Mouse (Mus musculus): ENCODE measurements at regions not wholly inside any gene's neighbourhood (a gene's known extent, or its start where the extent isn't known, plus 50 kb on each side); places are given as distances from the start of the nearest gene placed in this dataset.

GRCm38 (mm10) chr11:44243184-44243583 is 156.7 kb upstream of the Il12b start:
- no peak for ATAC-seq (ENCODE audit: low FRiP score, low TSS enrichment)
- H3K9ac ChIP-seq (ENCODE audit: low read length), result no peak overlapping the region
- no peaks in the 10 kb centered on the region for H3K4me1 ChIP-seq (replicated peaks; ENCODE audit: control insufficient read depth, insufficient read depth)
- WGBS, result 36% methylated on average over 2 of the region's 2 CpGs
- no peak for DNase-seq (ENCODE audit: low spot score)
- H3K4me2 ChIP-seq (replicated peaks; ENCODE audit: low read depth), result no peak overlapping the region
- TF ChIP-seq CTCF (IDR thresholded peaks at IDR 0.05; ENCODE audit: low read depth) (no peak), EP300 (optimal IDR thresholded peaks at IDR 0.05) (no peak)
- H3K36me3 ChIP-seq (ENCODE audit: control insufficient read depth, insufficient read depth, low read length), result no peaks in the 10 kb centered on the region
- H3K4me3 ChIP-seq (ENCODE audit: low read depth, low read length), result no peak overlapping the region
- H3K27me3 ChIP-seq (ENCODE audit: control insufficient read depth, insufficient read depth, low read length), result no peaks in the 10 kb centered on the region
- no peaks in the 10 kb centered on the region for H3K9me3 ChIP-seq (ENCODE audit: control insufficient read depth, low read length)
- H3K27ac ChIP-seq (replicated peaks), result no peak overlapping the region

- ATAC-seq (ENCODE audit: low FRiP score, low TSS enrichment), result no peak
- Histone ChIP-seq H3K27me3 (ENCODE audit: control insufficient read depth, insufficient read depth, low read length) (no peaks in the 10 kb centered on the region), H3K36me3 (ENCODE audit: control insufficient read depth, insufficient read depth, low read length) (no peaks in the 10 kb centered on the region), H3K27ac (replicated peaks) (no peak overlapping the region), H3K9ac (ENCODE audit: low read length) (no peak overlapping the region), H3K4me1 (replicated peaks; ENCODE audit: control insufficient read depth, insufficient read depth) (no peaks in the 10 kb centered on the region), H3K4me2 (replicated peaks; ENCODE audit: low read depth) (no peak overlapping the region), H3K4me3 (ENCODE audit: low read depth, low read length) (no peak overlapping the region), H3K9me3 (ENCODE audit: control insufficient read depth, low read length) (no peaks in the 10 kb centered on the region)
- no peak for DNase-seq (ENCODE audit: low spot score)
- no peak for TF ChIP-seq CTCF (IDR thresholded peaks at IDR 0.05; ENCODE audit: low read depth)
- TF ChIP-seq EP300 (optimal IDR thresholded peaks at IDR 0.05), result no peak
- WGBS, result 93% methylated on average over 5 of the region's 5 CpGs
Observed at GRCm38 (mm10) chr11:44251821-44252220, 148.0 kb upstream of the Il12b start.

- ATAC-seq (ENCODE audit: low FRiP score, low TSS enrichment) (no peak), DNase-seq (ENCODE audit: low spot score) (no peak)
- H3K4me2 ChIP-seq (replicated peaks; ENCODE audit: low read depth), result no peak overlapping the region
- H3K9ac ChIP-seq (ENCODE audit: low read length), result no peak overlapping the region
- no peaks in the 10 kb centered on the region for H3K27me3 ChIP-seq (ENCODE audit: control insufficient read depth, insufficient read depth, low read length)
- H3K4me1 ChIP-seq (replicated peaks; ENCODE audit: control insufficient read depth, insufficient read depth), result no peaks in the 10 kb centered on the region
- H3K4me3 ChIP-seq (ENCODE audit: low read depth, low read length), result no peak overlapping the region
- TF ChIP-seq EP300 (optimal IDR thresholded peaks at IDR 0.05), result no peak
- TF ChIP-seq CTCF (IDR thresholded peaks at IDR 0.05; ENCODE audit: low read depth), result no peak
- no peaks in the 10 kb centered on the region for H3K36me3 ChIP-seq (ENCODE audit: control insufficient read depth, insufficient read depth, low read length)
- H3K27ac ChIP-seq (replicated peaks), result no peak overlapping the region
- 81% methylated on average over 10 of the region's 10 CpGs for WGBS
- H3K9me3 ChIP-seq (ENCODE audit: control insufficient read depth, low read length), result no peaks in the 10 kb centered on the region
Observed at GRCm38 (mm10) chr11:44260376-44261111, 139.3 kb upstream of the Il12b start.

- Histone ChIP-seq H3K4me3 (ENCODE audit: low read depth, low read length) (no peak overlapping the region), H3K4me1 (replicated peaks; ENCODE audit: control insufficient read depth, insufficient read depth) (no peaks in the 10 kb centered on the region), H3K27me3 (ENCODE audit: control insufficient read depth, insufficient read depth, low read length) (no peaks in the 10 kb centered on the region), H3K4me2 (replicated peaks; ENCODE audit: low read depth) (no peak overlapping the region), H3K9ac (ENCODE audit: low read length) (no peak overlapping the region), H3K27ac (replicated peaks) (no peak overlapping the region), H3K9me3 (ENCODE audit: control insufficient read depth, low read length) (no peaks in the 10 kb centered on the region), H3K36me3 (ENCODE audit: control insufficient read depth, insufficient read depth, low read length) (no peaks in the 10 kb centered on the region)
- 77% methylated on average over 8 of the region's 8 CpGs for WGBS
- TF ChIP-seq EP300 (optimal IDR thresholded peaks at IDR 0.05) (no peak), CTCF (IDR thresholded peaks at IDR 0.05; ENCODE audit: low read depth) (no peak)
- no peak for DNase-seq (ENCODE audit: low spot score)
- ATAC-seq (ENCODE audit: low FRiP score, low TSS enrichment), result no peak
Observed at GRCm38 (mm10) chr11:44261657-44262056, 138.2 kb upstream of the Il12b start.

GRCm38 (mm10) chr11:44262571-44262970 is 137.3 kb upstream of the Il12b start:
- no peak overlapping the region for H3K27ac ChIP-seq (replicated peaks)
- no peak overlapping the region for H3K4me2 ChIP-seq (replicated peaks; ENCODE audit: low read depth)
- DNase-seq (ENCODE audit: low spot score) (no peak), ATAC-seq (ENCODE audit: low FRiP score, low TSS enrichment) (no peak)
- no peaks in the 10 kb centered on the region for H3K9me3 ChIP-seq (ENCODE audit: control insufficient read depth, low read length)
- H3K27me3 ChIP-seq (ENCODE audit: control insufficient read depth, insufficient read depth, low read length), result no peaks in the 10 kb centered on the region
- no peaks in the 10 kb centered on the region for H3K4me1 ChIP-seq (replicated peaks; ENCODE audit: control insufficient read depth, insufficient read depth)
- H3K4me3 ChIP-seq (ENCODE audit: low read depth, low read length), result no peak overlapping the region
- WGBS, result 72% methylated on average over 3 of the region's 3 CpGs
- no peaks in the 10 kb centered on the region for H3K36me3 ChIP-seq (ENCODE audit: control insufficient read depth, insufficient read depth, low read length)
- H3K9ac ChIP-seq (ENCODE audit: low read length), result no peak overlapping the region
- TF ChIP-seq CTCF (IDR thresholded peaks at IDR 0.05; ENCODE audit: low read depth) (no peak), EP300 (optimal IDR thresholded peaks at IDR 0.05) (no peak)

GRCm38 (mm10) chr11:44272268-44272667 is 127.6 kb upstream of the Il12b start:
- Histone ChIP-seq H3K36me3 (ENCODE audit: control insufficient read depth, insufficient read depth, low read length) (no peaks in the 10 kb centered on the region), H3K27ac (replicated peaks) (no peak overlapping the region), H3K9me3 (ENCODE audit: control insufficient read depth, low read length) (no peaks in the 10 kb centered on the region), H3K4me1 (replicated peaks; ENCODE audit: control insufficient read depth, insufficient read depth) (no peaks in the 10 kb centered on the region), H3K9ac (ENCODE audit: low read length) (no peak overlapping the region), H3K4me3 (ENCODE audit: low read depth, low read length) (no peak overlapping the region), H3K4me2 (replicated peaks; ENCODE audit: low read depth) (no peak overlapping the region), H3K27me3 (ENCODE audit: control insufficient read depth, insufficient read depth, low read length) (no peaks in the 10 kb centered on the region)
- no peak for TF ChIP-seq EP300 (optimal IDR thresholded peaks at IDR 0.05)
- TF ChIP-seq CTCF (IDR thresholded peaks at IDR 0.05; ENCODE audit: low read depth), result no peak
- ATAC-seq (ENCODE audit: low FRiP score, low TSS enrichment), result no peak
- DNase-seq (ENCODE audit: low spot score), result no peak
